11 mouse cellular contexts compared by ENCODE assay signal in the genomic region with DNA sequence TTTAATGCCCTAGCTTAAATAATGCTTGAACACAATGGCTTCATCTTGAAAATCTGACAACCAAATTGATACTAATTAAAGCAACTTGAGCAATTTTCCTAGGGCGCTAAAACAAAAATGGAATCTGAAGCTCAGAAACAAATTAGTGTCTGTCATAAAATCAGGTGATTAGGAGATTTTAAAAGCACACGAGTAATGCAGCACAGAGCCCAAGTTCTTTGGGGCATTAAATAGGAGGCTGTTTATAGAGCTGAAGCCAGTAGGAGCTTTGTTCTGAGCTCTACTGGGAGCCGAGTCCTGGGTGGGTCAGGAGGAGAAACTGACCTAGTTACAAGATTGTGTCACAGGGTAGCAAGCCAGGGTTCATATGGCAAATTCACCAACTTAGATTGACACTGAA.
"Had no signal": no experiment of that assay in that cellular context is flagged by ENCODE, and none has a peak within 500 bp of the region (broad histone marks: within the 10 kb centered on the region; RNA-seq: fewer than 3 reads in every experiment).

No protein-coding gene starts in this region.

- H3K9ac ChIP-seq: limb, embryonic 15.5 days; liver, embryonic 12.5 days; midbrain, embryonic 12.5 days; neural tube, embryonic 15.5 days had no signal

- H3K36me3 ChIP-seq: limb, embryonic 15.5 days; liver, embryonic 12.5 days; midbrain, embryonic 12.5 days; neural tube, embryonic 15.5 days had no signal

- DNase-seq: kidney, adult 18-20 months; kidney, postnatal 10 days; kidney, postnatal 4 days; right cerebral cortex, postnatal 14 days; thymus, postnatal 14 days had no signal

- H3K9me3 ChIP-seq: limb, embryonic 15.5 days; liver, embryonic 12.5 days; midbrain, embryonic 12.5 days; neural tube, embryonic 15.5 days had no signal

- H3K27me3 ChIP-seq: limb, embryonic 15.5 days; liver, embryonic 12.5 days; midbrain, embryonic 12.5 days; neural tube, embryonic 15.5 days had no signal

- H3K27ac ChIP-seq: left cerebral cortex, adult 2 months; limb, embryonic 15.5 days; liver, embryonic 12.5 days; midbrain, embryonic 12.5 days; neural tube, embryonic 15.5 days had no signal

- H3K4me3 ChIP-seq: left cerebral cortex, adult 2 months; limb, embryonic 15.5 days; liver, embryonic 12.5 days; midbrain, embryonic 12.5 days; myocyte; neural tube, embryonic 15.5 days had no signal

- ATAC-seq: liver, embryonic 12.5 days had no signal

- H3K4me2 ChIP-seq: limb, embryonic 15.5 days; liver, embryonic 12.5 days; midbrain, embryonic 12.5 days; neural tube, embryonic 15.5 days had no signal
